Mouse (Mus musculus): ENCODE measurements at regions not wholly inside any gene's neighbourhood (a gene's known extent, or its start where the extent isn't known, plus 50 kb on each side); places are given as distances from the start of the nearest gene placed in this dataset.

DNA sequence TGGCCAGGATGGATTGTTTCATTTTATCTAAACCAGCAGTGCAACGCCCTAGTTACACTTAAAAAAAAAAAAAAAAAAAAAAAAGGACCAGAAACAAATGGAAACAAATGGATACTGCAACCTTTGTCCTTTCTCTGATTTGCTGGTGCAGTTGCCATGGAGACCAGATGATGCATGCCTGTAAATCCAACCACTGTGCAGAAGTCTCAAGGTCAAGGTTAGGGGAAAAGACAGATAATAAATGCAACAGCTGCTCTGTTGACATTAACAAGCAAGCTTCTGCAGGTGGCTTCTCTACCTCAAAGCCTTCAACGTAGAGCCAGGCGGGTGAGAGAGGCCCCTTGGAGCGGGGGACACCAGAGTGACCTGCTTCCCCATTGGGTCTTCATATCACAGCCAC lies 167.3 kb upstream of the Tmem132c start:
- 49% methylated on average over 4 of the region's 4 CpGs for WGBS
- no peaks in the 10 kb centered on the region for H3K36me3 ChIP-seq

More for the DNA sequence above, 167.3 kb upstream of the Tmem132c start:
- Histone ChIP-seq H3K9ac (no peak overlapping the region), H3K4me2 (no peak overlapping the region), H3K4me1 (replicated peaks) (no peaks in the 10 kb centered on the region), H3K9me3 (0 out of 2 replicates have a peak, but pooled peaks cover 2% of the 10 kb centered on the region), H3K4me3 (no peak overlapping the region), H3K27me3 (no peaks in the 10 kb centered on the region), H3K27ac (replicated peaks) (no peak overlapping the region)
- ATAC-seq (ENCODE audit: low read depth) = no peak
